Comparison of ENCODE assay signal across 8 mouse cellular contexts in the genomic region with DNA sequence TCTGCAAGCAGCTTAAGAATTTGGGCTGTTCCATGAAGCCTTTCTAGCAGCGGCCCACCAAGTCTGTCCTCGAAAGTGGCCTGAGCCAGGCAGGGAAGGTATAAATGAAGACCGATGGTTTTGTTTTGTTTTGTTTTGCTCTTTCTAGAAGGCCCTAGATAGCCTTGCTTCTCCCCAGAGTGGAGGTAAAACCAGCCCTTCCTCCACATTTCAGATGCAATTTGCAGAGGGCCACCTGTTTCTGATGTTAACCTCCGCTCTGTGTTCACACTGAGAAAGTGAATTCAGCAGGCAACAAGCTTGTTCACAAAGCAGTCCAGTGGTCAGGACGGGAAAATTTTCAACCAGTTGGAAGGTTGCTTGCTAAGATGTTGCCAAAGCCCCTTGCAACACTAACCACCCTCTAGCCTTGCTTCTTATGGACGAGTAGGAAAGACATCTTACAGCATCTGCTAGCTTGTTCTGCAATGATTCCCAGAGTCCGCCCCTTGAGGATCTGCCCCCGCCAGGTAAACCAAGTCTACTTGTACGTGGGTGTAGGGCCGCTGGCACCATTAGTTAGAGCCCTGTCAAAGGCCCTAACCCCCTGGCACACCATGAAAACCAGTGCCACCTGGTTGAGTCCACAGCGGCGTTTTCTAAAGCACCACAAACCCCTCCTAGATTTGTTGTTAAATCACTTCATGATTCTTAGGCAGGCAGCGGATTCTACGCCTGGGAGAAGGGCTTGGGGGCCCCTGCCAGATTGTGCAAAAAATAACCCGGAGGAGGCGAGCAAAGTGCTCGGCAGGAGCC. TPM values are rescaled to one million over a fixed set of nuclear protein-coding genes. Genes with fewer than 3 reads are reported as not detected.
DNase-seq lines count a peak whose midpoint lies in the region; ATAC-seq and TF ChIP-seq lines count a peak whose summit lies in the region.

No protein-coding gene starts in this region.

- no peaks in the 10 kb centered on the region for H3K27me3 ChIP-seq in heart, embryonic 16.5 days (ENCODE audit: control insufficient read depth, insufficient read depth, low read length)
- no peaks in the 10 kb centered on the region; the same call in 1 of the 2 replicates for H3K27me3 ChIP-seq in limb, embryonic 12.5 days
- H3K27me3 ChIP-seq in neural tube, embryonic 13.5 days: peaks cover 71% of the 10 kb centered on the region

- intact Hi-C loops in left cerebral cortex, postnatal 4 days (cut with DNase I): loop anchor here (10.0 kb wide), 3 partner anchors 99 to 301 kb away; no protein-coding TSS in a partner anchor

- H3K4me2 ChIP-seq in heart, embryonic 16.5 days (ENCODE audit: low read depth, low read length): peak overlapping the region; percentile 80
- H3K4me2 ChIP-seq in limb, embryonic 12.5 days: peak overlapping the region; percentile 70
- peak overlapping the region; percentile 68 for H3K4me2 ChIP-seq in neural tube, embryonic 13.5 days

- H3K36me3 ChIP-seq in heart, embryonic 16.5 days (ENCODE audit: control insufficient read depth, insufficient read depth): no peaks in the 10 kb centered on the region
- H3K36me3 ChIP-seq in limb, embryonic 12.5 days: no peaks in the 10 kb centered on the region
- no peaks in the 10 kb centered on the region for H3K36me3 ChIP-seq in neural tube, embryonic 13.5 days

- 11% methylated on average over 17 of the region's 17 CpGs for WGBS in heart, embryonic 16.5 days
- WGBS in limb, embryonic 12.5 days: 4% methylated on average over 17 of the region's 17 CpGs
- WGBS in neural tube, embryonic 13.5 days: under 1% methylated on average over 17 of the region's 17 CpGs

- DNase-seq in left cerebral cortex, adult 18-20 months (ENCODE audit: low spot score in 2 of 2): peak; percentile 43 to 59
- no peak for DNase-seq in left cerebral cortex, postnatal 4 days
- DNase-seq in spleen, postnatal 10 days (ENCODE audit: low spot score in 2 of 2): no peak
- no peak for DNase-seq in spleen, postnatal 14 days (ENCODE audit: low spot score in 2 of 2)

- H3K4me3 ChIP-seq in cortical plate, adult 2 months (ENCODE audit: insufficient read depth, low read length): peak overlapping the region; percentile 76
- peak overlapping the region; percentile 84 for H3K4me3 ChIP-seq in heart, embryonic 16.5 days (ENCODE audit: low read length)
- H3K4me3 ChIP-seq in limb, embryonic 12.5 days (replicated peaks): peak overlapping the region; percentile 76
- H3K4me3 ChIP-seq in neural tube, embryonic 13.5 days: peak overlapping the region; percentile 70

- ATAC-seq in heart, embryonic 16.5 days (replicated peaks; ENCODE audit: extremely low read depth, insufficient read depth, low FRiP score): 0 out of 2 replicates have a peak, but pooled peaks have one; percentile 5
- no peak; the same call in none of the 2 replicates for ATAC-seq in limb, embryonic 12.5 days (ENCODE audit: insufficient number of reproducible peaks, insufficient read depth, low FRiP score, low TSS enrichment, low read depth)
- peak; percentile 43 for ATAC-seq in neural tube, embryonic 13.5 days (ENCODE audit: low read depth)

- H3K4me1 ChIP-seq in cortical plate, adult 2 months (ENCODE audit: control insufficient read depth, insufficient read depth, low read length): no peaks in the 10 kb centered on the region; the same call in 1 of the 2 replicates
- peaks cover 5% of the 10 kb centered on the region; the same call in 1 of the 2 replicates for H3K4me1 ChIP-seq in heart, embryonic 16.5 days (ENCODE audit: control insufficient read depth, insufficient read depth, low read length)
- H3K4me1 ChIP-seq in limb, embryonic 12.5 days (replicated peaks): peaks cover 17% of the 10 kb centered on the region
- peaks cover 17% of the 10 kb centered on the region for H3K4me1 ChIP-seq in neural tube, embryonic 13.5 days (replicated peaks)

- peak overlapping the region; percentile 94 for H3K9ac ChIP-seq in heart, embryonic 16.5 days (ENCODE audit: low read length)
- H3K9ac ChIP-seq in limb, embryonic 12.5 days (replicated peaks): peak overlapping the region; percentile 87
- H3K9ac ChIP-seq in neural tube, embryonic 13.5 days: peak overlapping the region; percentile 94

- no peaks in the 10 kb centered on the region for H3K9me3 ChIP-seq in heart, embryonic 16.5 days (replicated peaks; ENCODE audit: control insufficient read depth, low read length)
- no peaks in the 10 kb centered on the region for H3K9me3 ChIP-seq in limb, embryonic 12.5 days
- no peaks in the 10 kb centered on the region for H3K9me3 ChIP-seq in neural tube, embryonic 13.5 days

- peak overlapping the region; percentile 99 for H3K27ac ChIP-seq in cortical plate, adult 2 months (ENCODE audit: insufficient read depth, low read length)
- peak overlapping the region; percentile 93 for H3K27ac ChIP-seq in heart, embryonic 16.5 days (ENCODE audit: low read length)
- peak overlapping the region; percentile 92 for H3K27ac ChIP-seq in limb, embryonic 12.5 days
- peak overlapping the region; percentile 98 for H3K27ac ChIP-seq in neural tube, embryonic 13.5 days (replicated peaks)

- no peak for TF ChIP-seq POLR2A in cortical plate, adult 2 months (IDR thresholded peaks at IDR 0.05; ENCODE audit: extremely low read depth, insufficient read depth, low read length)

- TF ChIP-seq CTCF in cortical plate, adult 2 months (IDR thresholded peaks at IDR 0.05; ENCODE audit: extremely low read depth, insufficient read depth, low read length): no peak

RNA-seq across cellular contexts. Expression of gene Cacna2d1, which starts 0.7 kb away (rescaled TPM):
- total RNA-seq in left cerebral cortex, adult 18-20 months (2021): 100 to 1,000 TPM; 181 TPM
- 100 to 1,000 TPM; 135 to 138 TPM for total RNA-seq in left cerebral cortex, postnatal 4 days (2021)
- 77.3 and 82.2 TPM in 2 replicates for polyA plus RNA-seq in cortical plate, adult 2 months (2012; rRNA removed)
- 14.9 and 15.2 TPM in 2 replicates for polyA plus RNA-seq in heart, embryonic 16.5 days (2015; fragmentation: Nextera tagmentation; extraction: Ambion mirVana)
- polyA plus RNA-seq in limb, embryonic 12.5 days (2016; fragmentation: Nextera tagmentation; extraction: Ambion mirVana): 19.5 and 20.5 TPM in 2 replicates
- polyA plus RNA-seq in neural tube, embryonic 13.5 days (2015; fragmentation: Nextera tagmentation; extraction: Ambion mirVana): 44.3 TPM in 2 replicates

Comparison
In these comparisons a context has a peak if more than half of its experiments do, and no peak if none do; other contexts are left out.
1. DNase-seq: peak in left cerebral cortex, adult 18-20 months (2 of 2); none in left cerebral cortex, postnatal 4 days (single experiment), spleen, postnatal 10 days (0 of 2) and spleen, postnatal 14 days (0 of 2).
2. Peak in every context shown above with its lines, with median percentiles within 50 percentile points of each other: H3K27ac ChIP-seq, H3K4me3 ChIP-seq, H3K4me2 ChIP-seq and H3K9ac ChIP-seq.